Mouse (Mus musculus): ENCODE data around the gene Zfp566. TPM values are rescaled to one million over a fixed set of nuclear protein-coding genes. Genes with fewer than 3 reads are reported as not detected.
A peak's percentile ranks its signal among the peaks of the same experiment; 100 is the strongest.
"Not testable (repeated sequence)": the region's sequence is repeated elsewhere in the genome, so short reads cannot be mapped to it uniquely, and the experiment has no call there.

Zfp566 gene
- polyA plus RNA-seq (2014; fragmentation: Nextera tagmentation; extraction: Ambion mirVana), result 14.8 and 15.7 TPM in 2 replicates

GRCm38 (mm10) chr7:30090092-30090969 lies at the start of gene Zfp566, which contains the start of gene Gm26920:
Gene Zfp566 (minus strand): TSS chr7:30090527.
Gene Gm26920 (minus strand): TSS chr7:30090410.
- peak within 1 kb of the TSS; percentile 72; the same call in 1 of the 2 replicates for H3K27ac ChIP-seq (ENCODE audit: low read depth, low read length)
- H3K27me3 ChIP-seq (ENCODE audit: control insufficient read depth, insufficient read depth, low read length), result no peaks in the 10 kb centered on the region
- H3K4me2 ChIP-seq, result peak within 1 kb of the TSS; percentile 81
- H3K4me1 ChIP-seq (ENCODE audit: control insufficient read depth, insufficient read depth, low read length), result peaks cover 17% of the 10 kb centered on the region
- WGBS, result under 1% methylated on average over 40 of the region's 40 CpGs
- peaks cover 13% of the 10 kb centered on the region; the same call in 1 of the 2 replicates for H3K36me3 ChIP-seq (ENCODE audit: control insufficient read depth, insufficient read depth, low read length)
- peak within 1 kb of the TSS; percentile 68 for H3K4me3 ChIP-seq (ENCODE audit: low read depth, low read length)
- no peaks in the 10 kb centered on the region for H3K9me3 ChIP-seq (ENCODE audit: control insufficient read depth, low read length)
- ATAC-seq (ENCODE audit: low FRiP score), result peak; percentile 93
- peak within 1 kb of the TSS; percentile 81 for H3K9ac ChIP-seq (ENCODE audit: low read length)
- peak; percentile 99 for DNase-seq (ENCODE audit: low spot score, missing footprints)

GRCm38 (mm10) chr7:30136826-30137225 lies 46.5 kb upstream of the Zfp566 start:
- Histone ChIP-seq H3K4me3 (ENCODE audit: low read depth, low read length) (no peak overlapping the region), H3K4me2 (no peak overlapping the region), H3K9me3 (ENCODE audit: control insufficient read depth, low read length) (no peaks in the 10 kb centered on the region; the same call in 1 of the 2 replicates), H3K36me3 (ENCODE audit: control insufficient read depth, insufficient read depth, low read length) (peaks cover 23% of the 10 kb centered on the region), H3K4me1 (ENCODE audit: control insufficient read depth, insufficient read depth, low read length) (no peaks in the 10 kb centered on the region), H3K9ac (ENCODE audit: low read length) (no peak overlapping the region), H3K27me3 (ENCODE audit: control insufficient read depth, insufficient read depth, low read length) (no peaks in the 10 kb centered on the region), H3K27ac (ENCODE audit: low read depth, low read length) (no peak overlapping the region)
- ATAC-seq (ENCODE audit: low FRiP score) (no peak), DNase-seq (ENCODE audit: low spot score, missing footprints) (no peak)
- WGBS, result 94% methylated on average over 10 of the region's 10 CpGs

GRCm38 (mm10) chr7:30132396-30132795 lies 42.1 kb upstream of the Zfp566 start:
- 95% methylated on average over 4 of the region's 4 CpGs for WGBS
- H3K27ac ChIP-seq (ENCODE audit: low read depth, low read length), result no peak overlapping the region
- no peaks in the 10 kb centered on the region for H3K4me1 ChIP-seq (ENCODE audit: control insufficient read depth, insufficient read depth, low read length)
- H3K36me3 ChIP-seq (ENCODE audit: control insufficient read depth, insufficient read depth, low read length), result peaks cover 38% of the 10 kb centered on the region
- no peaks in the 10 kb centered on the region; the same call in 1 of the 2 replicates for H3K9me3 ChIP-seq (ENCODE audit: control insufficient read depth, low read length)
- DNase-seq (ENCODE audit: low spot score, missing footprints), result no peak
- H3K27me3 ChIP-seq (ENCODE audit: control insufficient read depth, insufficient read depth, low read length), result no peaks in the 10 kb centered on the region
- H3K9ac ChIP-seq (ENCODE audit: low read length), result no peak overlapping the region
- H3K4me3 ChIP-seq (ENCODE audit: low read depth, low read length), result no peak overlapping the region
- ATAC-seq (ENCODE audit: low FRiP score), result no peak
- no peak overlapping the region for H3K4me2 ChIP-seq

GRCm38 (mm10) chr7:30129900-30130299 lies 39.6 kb upstream of the Zfp566 start:
- 95% methylated on average over 8 of the region's 8 CpGs for WGBS
- H3K4me3 ChIP-seq (ENCODE audit: low read depth, low read length), result no peak overlapping the region
- no peaks in the 10 kb centered on the region; the same call in 1 of the 2 replicates for H3K9me3 ChIP-seq (ENCODE audit: control insufficient read depth, low read length)
- H3K27me3 ChIP-seq (ENCODE audit: control insufficient read depth, insufficient read depth, low read length), result no peaks in the 10 kb centered on the region
- H3K4me1 ChIP-seq (ENCODE audit: control insufficient read depth, insufficient read depth, low read length), result no peaks in the 10 kb centered on the region
- ATAC-seq (ENCODE audit: low FRiP score), result no peak
- no peak overlapping the region for H3K4me2 ChIP-seq
- no peak overlapping the region for H3K27ac ChIP-seq (ENCODE audit: low read depth, low read length)
- H3K9ac ChIP-seq (ENCODE audit: low read length), result no peak overlapping the region
- peak; percentile 44 for DNase-seq (ENCODE audit: low spot score, missing footprints)
- H3K36me3 ChIP-seq (ENCODE audit: control insufficient read depth, insufficient read depth, low read length), result peaks cover 38% of the 10 kb centered on the region

GRCm38 (mm10) chr7:30122188-30122530 lies 31.8 kb upstream of the Zfp566 start:
- peaks cover 9% of the 10 kb centered on the region; the same call in 1 of the 2 replicates for H3K4me1 ChIP-seq (ENCODE audit: control insufficient read depth, insufficient read depth, low read length)
- H3K9ac ChIP-seq (ENCODE audit: low read length), result peak overlapping the region; percentile 82
- no peaks in the 10 kb centered on the region for H3K36me3 ChIP-seq (ENCODE audit: control insufficient read depth, insufficient read depth, low read length)
- H3K27ac ChIP-seq (ENCODE audit: low read depth, low read length), result no peak overlapping the region; the same call in 1 of the 2 replicates
- WGBS, result 8% methylated on average over 15 of the region's 15 CpGs
- DNase-seq (ENCODE audit: low spot score, missing footprints) (no peak), ATAC-seq (ENCODE audit: low FRiP score) (no peak; the same call in 1 of the 2 replicates)
- H3K4me2 ChIP-seq, result peak overlapping the region; percentile 63
- no peaks in the 10 kb centered on the region for H3K27me3 ChIP-seq (ENCODE audit: control insufficient read depth, insufficient read depth, low read length)
- no peaks in the 10 kb centered on the region for H3K9me3 ChIP-seq (ENCODE audit: control insufficient read depth, low read length)
- peak overlapping the region; percentile 62 for H3K4me3 ChIP-seq (ENCODE audit: low read depth, low read length)

- Histone ChIP-seq H3K4me3 (ENCODE audit: low read depth, low read length) (peak within 1 kb of the TSS; percentile 62), H3K27me3 (ENCODE audit: control insufficient read depth, insufficient read depth, low read length) (no peaks in the 10 kb centered on the region), H3K9me3 (ENCODE audit: control insufficient read depth, low read length) (no peaks in the 10 kb centered on the region), H3K9ac (ENCODE audit: low read length) (peak within 1 kb of the TSS; percentile 82), H3K36me3 (ENCODE audit: control insufficient read depth, insufficient read depth, low read length) (no peaks in the 10 kb centered on the region), H3K4me1 (ENCODE audit: control insufficient read depth, insufficient read depth, low read length) (peaks cover 9% of the 10 kb centered on the region; the same call in 1 of the 2 replicates), H3K27ac (ENCODE audit: low read depth, low read length) (peak within 1 kb of the TSS; percentile 77), H3K4me2 (peak within 1 kb of the TSS; percentile 63)
- WGBS, result under 1% methylated on average over 61 of the region's 61 CpGs
- DNase-seq (ENCODE audit: low spot score, missing footprints) (peak; percentile 99), ATAC-seq (ENCODE audit: low FRiP score) (peak; percentile 97)
Observed at GRCm38 (mm10) chr7:30121308-30122187, 31.2 kb upstream of the Zfp566 start, which contains the start of gene Zfp382. Gene Zfp382 (plus strand): TSS chr7:30121942.

- not testable (repeated sequence) for H3K4me3 ChIP-seq (ENCODE audit: low read depth, low read length); ATAC-seq (ENCODE audit: low FRiP score); H3K36me3 ChIP-seq (ENCODE audit: control insufficient read depth, insufficient read depth, low read length); H3K9ac ChIP-seq (ENCODE audit: low read length); DNase-seq (ENCODE audit: low spot score, missing footprints); H3K27me3 ChIP-seq (ENCODE audit: control insufficient read depth, insufficient read depth, low read length); H3K4me1 ChIP-seq (ENCODE audit: control insufficient read depth, insufficient read depth, low read length); H3K27ac ChIP-seq (ENCODE audit: low read depth, low read length); H3K4me2 ChIP-seq; H3K9me3 ChIP-seq (ENCODE audit: control insufficient read depth, low read length)
- WGBS, result 89% methylated on average over 12 of the region's 12 CpGs
Observed at GRCm38 (mm10) chr7:30117935-30118334, 27.6 kb upstream of the Zfp566 start.

GRCm38 (mm10) chr7:30116076-30116475 lies 25.7 kb upstream of the Zfp566 start:
- Histone ChIP-seq H3K4me1 (ENCODE audit: control insufficient read depth, insufficient read depth, low read length) (peaks cover under 1% of the 10 kb centered on the region; the same call in 1 of the 2 replicates), H3K9ac (ENCODE audit: low read length) (no peak overlapping the region), H3K27ac (ENCODE audit: low read depth, low read length) (no peak overlapping the region)

More at GRCm38 (mm10) chr7:30116076-30116475, 25.7 kb upstream of the Zfp566 start:
- Histone ChIP-seq H3K9me3 (ENCODE audit: control insufficient read depth, low read length) (peaks cover 6% of the 10 kb centered on the region; the same call in 1 of the 2 replicates), H3K27me3 (ENCODE audit: control insufficient read depth, insufficient read depth, low read length) (no peaks in the 10 kb centered on the region), H3K4me3 (ENCODE audit: low read depth, low read length) (no peak overlapping the region), H3K36me3 (ENCODE audit: control insufficient read depth, insufficient read depth, low read length) (no peaks in the 10 kb centered on the region), H3K4me2 (no peak overlapping the region)
- WGBS, result 95% methylated on average over 5 of the region's 5 CpGs
- ATAC-seq (ENCODE audit: low FRiP score) (no peak), DNase-seq (ENCODE audit: low spot score, missing footprints) (no peak)
